Mouse (Mus musculus) macrophage (primary cell): Measurements from ENCODE around the gene Chuk. TPM values are rescaled to one million over a fixed set of nuclear protein-coding genes. Genes with fewer than 3 reads are reported as not detected.
"Not testable (repeated sequence)": the region's sequence is repeated elsewhere in the genome, so short reads cannot be mapped to it uniquely, and the experiment has no call there.

Experiments
- H3K27ac ChIP-seq: fragments of 350-480 bp; formaldehyde crosslinking; 2 replicates; pipeline ENCODE4 v1.9.0; 2021
- H3K36me3 ChIP-seq: fragments of 350-480 bp; formaldehyde crosslinking; 2 replicates; pipeline ENCODE4 v1.9.0; 2021; ENCODE audit errors: inconsistent target
- H3K4me3 ChIP-seq: fragments of 350-480 bp; formaldehyde crosslinking; 2 replicates; pipeline ENCODE4 v1.9.0; 2021; ENCODE audit errors: inconsistent target
- H3K79me2 ChIP-seq: fragments of 350-480 bp; formaldehyde crosslinking; 2 replicates; pipeline ENCODE4 v1.9.0; 2021; ENCODE audit errors: inconsistent target
- WGBS: methylation state at CpG from one replicate; pipeline ENCODE4 v1.1.7; 2026; ENCODE audit warnings: inconsistent platforms; ENCODE audit not compliant: missing documents; 5-methylcytosine and 5-hydroxymethylcytosine counted together
- polyA plus RNA-seq: library from polyadenylated mRNA; stranded (reverse); fragments of 250-400 nt; gene quantifications from 3 replicates; pipeline ENCODE4 v1.2.4, GENCODE M21; 2018; ENCODE audit warnings: inconsistent platforms

Chuk gene
- polyA plus RNA-seq, 1 experiment from 2014 or later: 20.5 TPM

DNA sequence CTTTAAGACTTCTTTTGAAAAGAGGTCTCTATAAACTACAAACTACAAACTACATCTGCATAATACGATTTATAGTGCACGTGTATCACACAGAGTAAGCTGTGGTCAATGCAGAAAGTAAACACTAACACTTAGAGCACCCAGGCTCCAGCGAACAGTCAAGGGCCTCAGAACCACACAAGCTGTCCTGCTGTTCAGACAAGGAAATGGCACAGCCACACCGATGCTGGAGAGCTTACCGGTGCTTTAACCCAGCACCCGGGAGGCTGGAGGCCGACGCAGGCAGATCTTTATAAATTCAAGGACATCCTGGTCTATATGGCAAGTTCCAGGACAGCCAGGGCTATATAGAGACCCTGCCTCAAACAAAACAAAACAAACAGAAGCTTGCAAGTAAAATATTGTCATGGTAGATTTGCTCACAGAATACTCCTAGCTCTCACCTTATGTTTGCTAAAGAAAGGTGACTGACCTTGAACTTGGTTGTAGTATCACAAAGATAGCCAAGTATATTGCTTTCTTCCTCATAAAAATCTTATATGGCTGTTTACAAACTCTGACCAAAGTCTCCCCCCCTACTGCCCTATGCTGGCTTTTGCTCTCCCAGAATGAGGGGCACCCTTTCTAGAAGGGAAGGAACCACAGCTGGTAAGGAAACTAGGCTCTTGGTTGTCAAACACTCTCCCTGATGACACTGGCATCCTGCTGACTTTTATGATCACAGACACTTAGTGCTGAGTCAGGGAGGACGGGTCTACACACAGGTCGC lies 20.6 kb upstream of the Chuk start:
- 95% methylated on average over 10 of the region's 10 CpGs for WGBS
- no peak overlapping the region for H3K27ac ChIP-seq

GRCm38 (mm10) chr19:44121137-44121536 lies 13.9 kb upstream of the Chuk start:
- H3K79me2 ChIP-seq: no peaks in the 10 kb centered on the region
- WGBS: 97% methylated on average over 7 of the region's 7 CpGs
- no peak overlapping the region for H3K4me3 ChIP-seq
- H3K27ac ChIP-seq: no peak overlapping the region
- H3K36me3 ChIP-seq: peaks cover 51% of the 10 kb centered on the region

More for the DNA sequence above, 20.6 kb upstream of the Chuk start:
- peaks cover 81% of the 10 kb centered on the region for H3K36me3 ChIP-seq
- H3K79me2 ChIP-seq: peaks cover 9% of the 10 kb centered on the region; the same call in 1 of the 2 replicates
- H3K4me3 ChIP-seq: no peak overlapping the region

DNA sequence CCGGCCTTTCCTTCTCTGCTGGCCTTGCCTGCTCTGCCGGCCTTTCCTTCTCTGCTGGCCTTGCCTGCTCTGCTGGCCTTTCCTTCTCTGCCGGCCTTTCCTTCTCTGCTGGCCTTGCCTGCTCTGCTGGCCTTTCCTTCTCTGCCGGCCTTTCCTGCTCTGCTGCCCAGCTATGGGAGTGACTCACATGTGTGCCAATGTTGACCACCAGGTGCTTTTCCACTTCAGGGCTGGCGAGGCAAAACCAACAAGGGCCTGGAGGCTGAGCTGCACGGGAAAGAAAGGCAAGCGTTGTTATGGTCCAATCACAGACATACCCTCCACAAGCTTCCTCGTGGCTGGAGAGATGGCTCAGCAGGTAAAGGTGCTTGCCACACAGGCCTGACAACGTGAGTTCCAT lies 13.4 kb upstream of the Chuk start:
- H3K36me3 ChIP-seq: peaks cover 48% of the 10 kb centered on the region
- H3K27ac ChIP-seq, H3K79me2 ChIP-seq, H3K4me3 ChIP-seq: not testable (repeated sequence)
- WGBS: 94% methylated on average over 5 of the region's 9 CpGs

DNA sequence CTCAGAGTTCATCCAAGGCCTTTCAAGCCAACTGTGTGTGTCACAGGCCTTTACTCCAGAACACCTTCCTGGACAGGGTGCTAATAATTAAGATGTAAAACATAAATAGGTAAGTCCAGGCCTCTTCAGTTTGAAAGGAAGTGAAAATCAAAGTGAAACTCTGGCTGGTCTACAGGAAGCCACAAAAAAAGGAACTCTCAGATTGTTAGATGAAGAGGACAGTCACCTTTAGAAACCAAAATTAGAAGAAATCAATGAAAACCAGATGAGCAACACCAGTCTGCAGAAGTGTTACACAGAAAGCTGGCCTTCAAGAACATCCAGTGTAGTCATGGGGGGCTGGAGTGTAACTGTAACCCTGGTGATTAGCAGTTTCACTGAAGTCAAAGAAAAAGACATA lies 10.5 kb upstream of the Chuk start:
- Histone ChIP-seq H3K79me2 (no peaks in the 10 kb centered on the region), H3K27ac (no peak overlapping the region), H3K36me3 (peaks cover 43% of the 10 kb centered on the region), H3K4me3 (no peak overlapping the region)

DNA sequence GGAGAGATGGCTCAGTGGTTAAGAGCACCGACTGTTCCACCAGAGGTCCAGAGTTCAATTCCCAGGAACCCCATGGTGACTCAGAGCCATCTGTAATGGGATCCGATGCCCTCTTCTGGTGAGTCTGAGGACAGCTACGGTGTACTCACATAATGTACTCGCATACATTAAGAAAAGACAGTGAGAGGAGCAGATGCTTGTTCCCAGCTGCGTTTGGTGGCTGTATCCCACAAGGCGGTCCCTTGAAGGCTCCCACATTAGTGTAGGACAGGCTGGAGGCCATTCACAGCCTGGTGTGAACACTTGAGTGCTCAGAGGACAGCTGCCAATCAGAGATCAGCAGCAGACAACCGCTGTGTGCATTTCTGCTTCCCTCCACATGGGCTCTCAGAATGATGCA lies 4.4 kb upstream of the Chuk start:
- H3K36me3 ChIP-seq: peaks cover 41% of the 10 kb centered on the region

GRCm38 (mm10) chr19:44110356-44110755 lies 3.1 kb upstream of the Chuk start:
- WGBS: 95% methylated on average over 9 of the region's 9 CpGs
- Histone ChIP-seq H3K36me3 (peaks cover 41% of the 10 kb centered on the region), H3K4me3 (no peak overlapping the region), H3K27ac (no peak overlapping the region), H3K79me2 (peaks cover 17% of the 10 kb centered on the region)

More for the DNA sequence above, 4.4 kb upstream of the Chuk start:
- WGBS: 78% methylated on average over 7 of the region's 7 CpGs
- Histone ChIP-seq H3K79me2 (peaks cover 4% of the 10 kb centered on the region), H3K4me3 (no peak overlapping the region), H3K27ac (no peak overlapping the region)

- Histone ChIP-seq H3K4me3 (no peak overlapping the region), H3K79me2 (peaks cover 31% of the 10 kb centered on the region), H3K36me3 (peaks cover 29% of the 10 kb centered on the region), H3K27ac (peak overlapping the region; percentile 16; the same call in 1 of the 2 replicates)
Measured at GRCm38 (mm10) chr19:44108996-44109395, 1.7 kb upstream of the Chuk start.

DNA sequence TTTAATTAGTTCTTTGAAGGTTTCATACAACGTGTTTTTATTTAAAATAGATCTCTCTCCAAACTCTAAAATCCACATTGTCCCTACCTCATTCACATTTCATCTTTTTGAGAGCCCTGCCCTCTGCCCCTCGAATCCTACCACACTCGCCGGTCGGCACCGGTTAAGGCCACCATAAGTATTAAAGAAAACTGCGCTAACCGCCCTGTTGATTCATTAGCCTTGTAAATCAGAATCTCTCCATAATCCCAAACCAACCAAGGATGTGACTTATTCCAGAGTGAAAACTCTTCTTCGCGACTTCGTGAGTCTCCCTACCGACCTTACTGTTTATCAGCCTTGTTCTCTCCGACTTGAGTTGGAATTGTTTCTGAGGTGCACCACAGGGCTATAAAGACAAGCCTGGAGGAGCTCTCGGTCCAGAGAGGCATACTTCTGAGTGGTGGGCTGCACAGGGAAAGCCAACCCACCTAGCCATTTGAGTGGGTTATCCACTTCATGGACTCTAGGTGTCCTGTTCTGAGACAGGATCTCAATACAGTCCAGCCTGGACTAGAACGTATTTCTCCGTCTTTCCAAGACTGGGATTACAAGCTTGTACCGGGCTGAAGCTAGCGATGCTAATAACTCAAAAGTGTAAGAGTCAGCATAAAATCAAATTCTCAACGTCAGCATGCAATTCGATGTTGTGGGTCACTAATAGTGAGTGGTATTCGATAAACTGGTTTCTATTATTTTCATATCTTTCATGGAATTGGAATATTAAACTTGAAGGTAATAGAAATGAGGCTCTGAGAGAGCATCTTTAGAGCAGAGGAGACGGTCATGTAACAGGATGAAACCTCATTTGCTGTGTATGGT lies 611 bp upstream of the Chuk start:
- H3K27ac ChIP-seq: peak overlapping the region; percentile 46
- peaks cover 42% of the 10 kb centered on the region for H3K79me2 ChIP-seq
- H3K36me3 ChIP-seq: peaks cover 18% of the 10 kb centered on the region
- WGBS: 39% methylated on average over 22 of the region's 22 CpGs
- peak overlapping the region; percentile 47 for H3K4me3 ChIP-seq

- Histone ChIP-seq H3K79me2 (peaks cover 76% of the 10 kb centered on the region), H3K4me3 (no peak overlapping the region), H3K27ac (no peak overlapping the region), H3K36me3 (peaks cover 19% of the 10 kb centered on the region)
- WGBS: 11% methylated on average over 1 of the region's 1 CpGs
Measured at GRCm38 (mm10) chr19:44104393-44104792, 2.9 kb downstream of the Chuk start.

DNA sequence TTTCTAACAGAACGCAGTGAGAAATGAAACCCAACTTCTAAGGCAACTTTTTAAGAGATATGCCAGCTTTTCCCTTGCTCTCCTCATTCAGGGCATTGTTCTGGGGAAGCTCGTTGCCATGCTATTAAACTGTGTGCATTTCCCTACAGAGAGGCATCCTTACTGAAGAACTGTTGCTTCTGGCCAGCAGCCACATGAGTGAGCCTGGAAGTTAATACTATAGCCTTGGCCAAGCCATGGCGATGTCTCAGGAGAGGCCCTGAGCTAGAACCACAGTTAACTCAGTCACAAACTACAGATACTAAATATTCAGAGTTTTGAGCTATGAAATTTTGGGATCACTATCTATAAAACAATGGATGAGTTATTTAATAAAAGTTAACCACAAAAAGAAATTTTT lies 4.3 kb downstream of the Chuk start:
- peaks cover 85% of the 10 kb centered on the region for H3K79me2 ChIP-seq
- peaks cover 33% of the 10 kb centered on the region for H3K36me3 ChIP-seq
- no peak overlapping the region for H3K4me3 ChIP-seq
- H3K27ac ChIP-seq: no peak overlapping the region
- WGBS: 96% methylated on average over 3 of the region's 3 CpGs

- H3K27ac ChIP-seq: no peak overlapping the region
- H3K79me2 ChIP-seq: peaks cover 72% of the 10 kb centered on the region
- H3K36me3 ChIP-seq: peaks cover 54% of the 10 kb centered on the region
- H3K4me3 ChIP-seq: no peak overlapping the region
Measured at GRCm38 (mm10) chr19:44100840-44101239, 6.4 kb downstream of the Chuk start.

DNA sequence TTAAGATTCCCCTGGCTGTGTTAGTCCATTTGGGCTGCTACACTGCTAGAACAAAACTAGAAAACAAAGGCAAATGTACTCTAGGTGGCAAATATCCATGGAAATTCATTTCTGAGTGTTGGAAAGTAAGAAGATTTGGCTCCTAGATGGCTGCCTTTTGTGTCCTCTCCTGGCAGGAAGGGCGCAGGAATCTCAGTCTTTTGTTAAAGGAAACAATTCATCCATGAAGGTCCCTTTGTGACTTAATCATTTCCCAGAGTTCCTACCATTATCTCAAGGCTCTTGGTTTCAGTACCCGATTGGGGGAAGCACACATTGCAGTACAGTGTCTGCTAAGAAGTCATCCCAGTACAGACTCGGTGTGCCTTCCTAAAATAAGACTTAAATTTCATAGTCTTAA lies 21.0 kb downstream of the Chuk start:
- Histone ChIP-seq H3K36me3 (peaks cover 78% of the 10 kb centered on the region), H3K79me2 (no peaks in the 10 kb centered on the region), H3K4me3 (no peak overlapping the region), H3K27ac (no peak overlapping the region)
- 95% methylated on average over 3 of the region's 3 CpGs for WGBS

DNA sequence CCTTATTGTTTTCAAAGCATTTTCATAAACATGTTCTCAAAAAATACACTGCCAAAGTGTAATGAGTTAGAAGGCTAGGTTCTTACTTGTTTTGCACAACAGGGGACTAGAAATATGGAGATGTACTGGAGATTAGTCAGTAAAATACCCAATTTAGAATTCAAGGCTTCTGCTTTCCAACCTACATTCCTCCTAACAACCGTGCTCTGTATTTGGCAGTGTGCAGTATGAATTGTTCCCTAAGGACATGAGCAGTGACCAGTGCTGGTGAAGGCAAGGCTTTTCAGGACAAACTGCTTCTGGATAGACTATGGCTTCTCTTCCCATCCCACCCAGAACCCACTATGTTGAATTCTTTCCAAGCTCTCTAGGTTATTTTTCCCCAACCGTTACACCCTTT lies 26.4 kb downstream of the Chuk start:
- Histone ChIP-seq H3K27ac (no peak overlapping the region), H3K79me2 (no peaks in the 10 kb centered on the region), H3K4me3 (no peak overlapping the region), H3K36me3 (peaks cover 85% of the 10 kb centered on the region)
- WGBS: 94% methylated on average over 2 of the region's 2 CpGs

DNA sequence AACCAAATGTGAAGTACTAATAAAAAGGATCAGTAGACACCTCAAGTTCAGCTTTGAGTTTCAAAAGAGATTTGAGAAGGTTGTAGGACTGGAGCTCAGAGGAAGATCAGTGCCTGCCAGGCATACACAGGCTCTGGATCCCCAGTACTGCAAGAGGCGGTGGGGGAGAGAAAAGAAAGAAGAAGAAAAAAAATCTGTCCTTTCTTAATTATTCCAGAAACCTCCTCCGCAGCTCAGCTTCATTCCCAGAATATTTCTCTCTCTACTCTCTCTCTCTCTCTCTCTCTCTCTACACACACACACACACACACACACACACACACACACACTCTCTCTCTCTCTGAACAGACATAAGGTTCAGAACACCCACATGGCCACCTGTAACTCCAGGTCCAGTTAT lies 27.3 kb downstream of the Chuk start:
- WGBS: 94% methylated on average over 2 of the region's 2 CpGs
- H3K79me2 ChIP-seq: no peaks in the 10 kb centered on the region
- H3K4me3 ChIP-seq: no peak overlapping the region
- H3K27ac ChIP-seq: no peak overlapping the region
- H3K36me3 ChIP-seq: peaks cover 85% of the 10 kb centered on the region

DNA sequence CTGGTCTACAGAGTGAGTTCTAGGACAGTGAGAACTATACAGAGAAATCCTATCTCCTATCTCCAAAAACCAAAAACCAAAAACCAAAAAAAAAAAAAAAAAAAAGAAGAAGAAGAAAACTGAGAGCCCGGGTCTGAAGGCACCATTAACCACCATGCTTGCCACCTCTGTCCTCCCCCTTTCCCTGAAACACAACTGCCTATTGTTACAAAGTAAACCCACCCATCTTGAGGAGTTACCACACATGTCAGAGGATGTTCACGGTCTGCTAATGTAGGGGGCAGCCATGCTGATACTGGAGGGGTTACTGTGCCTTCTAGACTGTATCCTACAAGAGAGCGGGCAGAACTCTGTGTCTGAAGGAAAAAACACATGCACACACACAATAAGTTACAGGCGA lies 30.3 kb downstream of the Chuk start:
- Histone ChIP-seq H3K27ac (no peak overlapping the region), H3K36me3 (peaks cover 71% of the 10 kb centered on the region), H3K4me3 (no peak overlapping the region), H3K79me2 (no peaks in the 10 kb centered on the region)
- 92% methylated on average over 4 of the region's 4 CpGs for WGBS
